Mouse (Mus musculus) skeletal muscle tissue, adult 2 months (tissue): ENCODE measurements around the gene Det1.

ENCODE experiments used
- DNase-seq: peaks from one replicate; pipeline ENCODE4 v3.0.0-alpha.2; 2012; ENCODE audit warnings: low read depth, low spot score

Gene Det1

GRCm38 (mm10) chr7:78785906-78786305 lies 61.2 kb downstream of the Det1 start:
- no peak for DNase-seq

- peak; percentile 66 for DNase-seq
Observed at GRCm38 (mm10) chr7:78782639-78783581, 64.2 kb downstream of the Det1 start, which contains the start of the genes Mrps11 and Mrpl46. Gene Mrps11 (plus strand): TSS chr7:78783119. Gene Mrpl46 (minus strand): TSS chr7:78783531.

GRCm38 (mm10) chr7:78778741-78779140 lies 68.3 kb downstream of the Det1 start:
- no peak for DNase-seq
